Mouse (Mus musculus) kidney, embryonic 14.5 days (tissue): ENCODE data around the gene Hoxd13. TPM values are rescaled to one million over a fixed set of nuclear protein-coding genes. Genes with fewer than 3 reads are reported as not detected.

Experiments used
- ATAC-seq: fragments of 200-750 bp; cut with Nextera tagmentation; 2 replicates; pipeline ENCODE4 v1.8.0; 2017; ENCODE audit warnings: moderate number of reproducible peaks, mild to moderate bottlenecking, moderate TSS enrichment, moderate library complexity; ENCODE audit not compliant: low FRiP score, low TSS enrichment
- H3K27ac ChIP-seq: fragments of 300-500 bp; sonication (generic); 2 replicates; pipeline ENCODE4 v1.5.1; 2014; ENCODE audit warnings: low read depth, mild to moderate bottlenecking, low read length, moderate library complexity, mixed read lengths
- H3K27me3 ChIP-seq: fragments of 300-500 bp; sonication (generic); 2 replicates; pipeline ENCODE4 v1.6.1; 2014; ENCODE audit warnings: mild to moderate bottlenecking, low read length; ENCODE audit not compliant: control insufficient read depth, insufficient read depth
- H3K36me3 ChIP-seq: fragments of 300-500 bp; sonication (generic); 2 replicates; pipeline ENCODE4 v1.6.1; 2014; ENCODE audit warnings: low read length, mixed read lengths; ENCODE audit not compliant: control insufficient read depth, insufficient read depth
- H3K4me1 ChIP-seq: fragments of 300-500 bp; sonication (generic); 2 replicates; pipeline ENCODE4 v1.6.1; 2014; ENCODE audit warnings: low read length, mixed read lengths; ENCODE audit not compliant: control insufficient read depth, insufficient read depth
- H3K4me2 ChIP-seq: fragments of 300-500 bp; sonication (generic); replicated peaks from 2 replicates; pipeline ENCODE4 v1.6.1; 2014; ENCODE audit warnings: low read depth, mild to moderate bottlenecking, low read length
- H3K4me3 ChIP-seq: fragments of 300-500 bp; sonication (generic); 2 replicates; pipeline ENCODE4 v1.5.1; 2014; ENCODE audit warnings: mild to moderate bottlenecking, low read length
- H3K9ac ChIP-seq: fragments of 300-500 bp; sonication (generic); 2 replicates; pipeline ENCODE4 v1.6.1; 2014; ENCODE audit warnings: low read depth, mild to moderate bottlenecking, low read length, moderate library complexity
- H3K9me3 ChIP-seq: fragments of 300-500 bp; sonication (generic); 2 replicates; pipeline ENCODE4 v1.6.1; 2016; ENCODE audit warnings: low read length; ENCODE audit not compliant: control insufficient read depth
- WGBS: fragments of 180-500 bp; shearing (Covaris S2); extraction: QIAGEN DNeasy Blood & Tissue Kit; methylation state at CpG from one replicate; pipeline ENCODE4 v1.1.7; 2014; 5-methylcytosine and 5-hydroxymethylcytosine counted together
- polyA plus RNA-seq: library from polyadenylated mRNA; unstranded; fragments of >200 nt; fragmentation: Nextera tagmentation; extraction: Ambion mirVana; gene quantifications from 2 replicates; pipeline ENCODE4 v1.2.1, GENCODE M21; 2014

The Hoxd13 gene
- polyA plus RNA-seq, 1 experiment from 2014 or later: 0.22 TPM

GRCm38 (mm10) chr2:74658667-74659371, 9.3 kb upstream of the Hoxd13 start:
- Histone ChIP-seq H3K27me3 (peaks cover 90% of the 10 kb centered on the region), H3K9ac (no peak overlapping the region), H3K4me1 (peaks cover 15% of the 10 kb centered on the region), H3K4me2 (no peak overlapping the region), H3K36me3 (no peaks in the 10 kb centered on the region), H3K9me3 (no peaks in the 10 kb centered on the region), H3K27ac (no peak overlapping the region), H3K4me3 (no peak overlapping the region)
- no peak for ATAC-seq
- under 1% methylated on average over 47 of the region's 47 CpGs for WGBS

- Histone ChIP-seq H3K36me3 (no peaks in the 10 kb centered on the region), H3K9me3 (no peaks in the 10 kb centered on the region), H3K27me3 (peaks cover 90% of the 10 kb centered on the region), H3K9ac (no peak within 1 kb of the TSS), H3K4me1 (peaks cover 15% of the 10 kb centered on the region), H3K4me2 (no peak within 1 kb of the TSS), H3K27ac (no peak within 1 kb of the TSS), H3K4me3 (no peak within 1 kb of the TSS)
- 1% methylated on average over 28 of the region's 28 CpGs for WGBS
- no peak for ATAC-seq
Measured at GRCm38 (mm10) chr2:74659507-74660005, 8.6 kb upstream of the Hoxd13 start, which contains the start of gene Evx2. Evx2 (minus strand) TSS chr2:74659557.

GRCm38 (mm10) chr2:74660421-74661375, 7.4 kb upstream of the Hoxd13 start:
- 0 out of 2 replicates have a peak, but pooled peaks have one; percentile 29 for ATAC-seq
- Histone ChIP-seq H3K4me3 (peak overlapping the region; percentile 2; the same call in 1 of the 2 replicates), H3K27ac (no peak overlapping the region), H3K4me2 (no peak overlapping the region), H3K36me3 (no peaks in the 10 kb centered on the region), H3K4me1 (peaks cover 13% of the 10 kb centered on the region), H3K27me3 (peaks cover 89% of the 10 kb centered on the region), H3K9me3 (no peaks in the 10 kb centered on the region), H3K9ac (no peak overlapping the region)
- under 1% methylated on average over 30 of the region's 30 CpGs for WGBS

- Histone ChIP-seq H3K4me1 (peaks cover 10% of the 10 kb centered on the region; the same call in 1 of the 2 replicates), H3K27me3 (peaks cover 88% of the 10 kb centered on the region), H3K27ac (no peak overlapping the region), H3K9ac (no peak overlapping the region), H3K9me3 (no peaks in the 10 kb centered on the region), H3K4me2 (peak overlapping the region; percentile 34), H3K4me3 (no peak overlapping the region; the same call in 1 of the 2 replicates), H3K36me3 (no peaks in the 10 kb centered on the region)
- WGBS: under 1% methylated on average over 14 of the region's 14 CpGs
- ATAC-seq: peak; percentile 60
Measured at GRCm38 (mm10) chr2:74661685-74662084, 6.4 kb upstream of the Hoxd13 start.

GRCm38 (mm10) chr2:74663291-74663925, 4.7 kb upstream of the Hoxd13 start:
- H3K36me3 ChIP-seq: no peaks in the 10 kb centered on the region
- no peak overlapping the region for H3K9ac ChIP-seq
- no peak overlapping the region for H3K27ac ChIP-seq
- H3K9me3 ChIP-seq: no peaks in the 10 kb centered on the region
- no peak overlapping the region for H3K4me3 ChIP-seq
- WGBS: 1% methylated on average over 18 of the region's 18 CpGs
- peaks cover 93% of the 10 kb centered on the region for H3K27me3 ChIP-seq
- peaks cover 15% of the 10 kb centered on the region; the same call in 1 of the 2 replicates for H3K4me1 ChIP-seq
- 0 out of 2 replicates have a peak, but pooled peaks have one; percentile 40 for ATAC-seq
- no peak overlapping the region; the same call in 1 of the 2 replicates for H3K4me2 ChIP-seq

GRCm38 (mm10) chr2:74666411-74666810, 1.7 kb upstream of the Hoxd13 start:
- no peak overlapping the region for H3K27ac ChIP-seq

GRCm38 (mm10) chr2:74667191-74667841, 794 bp upstream of the Hoxd13 start:
- Histone ChIP-seq H3K4me1 (peaks cover 10% of the 10 kb centered on the region; the same call in 1 of the 2 replicates), H3K27ac (no peak overlapping the region), H3K9me3 (no peaks in the 10 kb centered on the region), H3K9ac (no peak overlapping the region), H3K36me3 (no peaks in the 10 kb centered on the region), H3K27me3 (peaks cover 87% of the 10 kb centered on the region), H3K4me2 (peak overlapping the region; percentile 83), H3K4me3 (peak overlapping the region; percentile 47)
- ATAC-seq: no peak
- under 1% methylated on average over 36 of the region's 36 CpGs for WGBS

More at GRCm38 (mm10) chr2:74666411-74666810, 1.7 kb upstream of the Hoxd13 start:
- no peak overlapping the region for H3K4me3 ChIP-seq
- ATAC-seq: no peak
- H3K9ac ChIP-seq: no peak overlapping the region
- peaks cover 10% of the 10 kb centered on the region; the same call in 1 of the 2 replicates for H3K4me1 ChIP-seq
- peaks cover 88% of the 10 kb centered on the region for H3K27me3 ChIP-seq
- H3K4me2 ChIP-seq: no peak overlapping the region
- H3K36me3 ChIP-seq: no peaks in the 10 kb centered on the region
- no peaks in the 10 kb centered on the region for H3K9me3 ChIP-seq
- 4% methylated on average over 7 of the region's 7 CpGs for WGBS
